Mouse (Mus musculus) embryo, embryonic 10 days (tissue): ENCODE results near the gene Hirip3.
"Not testable (repeated sequence)": the region's sequence is repeated elsewhere in the genome, so short reads cannot be mapped to it uniquely, and the experiment has no call there.

Source experiments
- DNase-seq: peaks from one replicate; pipeline ENCODE4 v3.0.0-alpha.2; 2015; ENCODE audit warnings: low spot score

Hirip3 gene

GRCm38 (mm10) chr7:126855641-126856040, 6.1 kb upstream of the Hirip3 start:
- no peak for DNase-seq

DNA sequence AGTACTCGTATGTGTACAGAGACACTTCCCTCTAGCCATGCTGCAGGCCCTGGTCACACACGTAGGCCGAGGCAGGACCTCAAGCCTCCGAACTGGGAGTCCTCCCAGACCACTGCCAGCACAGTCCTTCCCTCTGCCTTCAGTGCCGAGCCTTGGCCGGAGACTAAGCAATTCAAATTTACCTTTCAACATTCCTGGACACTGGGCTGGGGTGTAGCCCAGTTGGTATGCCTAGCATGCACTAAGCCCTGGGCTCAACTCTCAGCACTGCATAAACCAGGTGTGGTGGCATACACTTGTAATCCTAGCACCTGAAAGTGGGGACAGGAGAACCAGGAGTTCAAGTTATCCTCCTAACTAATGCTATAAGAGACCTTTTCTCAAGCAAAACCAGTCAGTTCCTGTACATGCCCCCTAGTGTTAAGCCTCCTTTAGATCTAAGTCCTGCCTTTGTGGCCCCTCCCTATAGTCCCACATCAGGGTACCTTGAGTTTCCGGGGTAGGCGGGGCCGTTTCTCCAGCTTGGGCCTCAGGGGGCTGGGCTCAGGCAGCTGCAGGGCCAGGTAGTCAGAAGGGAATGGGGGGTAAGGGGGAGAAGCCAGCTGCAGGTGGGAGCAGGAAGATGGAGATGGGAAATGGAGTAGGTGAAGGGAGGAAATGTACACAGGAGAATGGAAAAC, 4.9 kb upstream of the Hirip3 start:
- no peak for DNase-seq

DNA sequence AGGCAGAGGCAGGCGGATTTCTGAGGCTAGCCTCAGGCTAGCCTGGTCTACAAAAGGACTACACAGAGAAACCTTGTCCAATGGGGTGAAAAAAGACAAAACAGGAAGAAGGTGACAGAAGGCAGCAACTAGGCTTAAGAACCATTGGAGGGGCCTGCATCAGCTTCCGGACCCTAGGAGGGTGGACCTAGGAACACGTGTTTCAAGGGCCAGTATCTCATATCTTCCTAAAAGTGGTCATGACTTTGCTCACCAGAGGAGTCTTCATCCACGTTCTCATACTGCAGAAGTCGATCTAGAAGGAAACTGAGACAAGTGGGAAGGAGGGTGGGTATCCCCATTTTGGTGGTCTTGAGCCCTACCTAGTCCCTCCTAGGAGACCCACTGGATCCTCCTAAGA, 785 bp upstream of the Hirip3 start:
- DNase-seq = no peak

- peak; percentile 99 for DNase-seq
Measured at GRCm38 (mm10) chr7:126862147-126862784, 494 bp downstream of the Hirip3 start, which contains the start of gene Ino80e. Gene Ino80e (minus strand): TSS chr7:126862377.

DNA sequence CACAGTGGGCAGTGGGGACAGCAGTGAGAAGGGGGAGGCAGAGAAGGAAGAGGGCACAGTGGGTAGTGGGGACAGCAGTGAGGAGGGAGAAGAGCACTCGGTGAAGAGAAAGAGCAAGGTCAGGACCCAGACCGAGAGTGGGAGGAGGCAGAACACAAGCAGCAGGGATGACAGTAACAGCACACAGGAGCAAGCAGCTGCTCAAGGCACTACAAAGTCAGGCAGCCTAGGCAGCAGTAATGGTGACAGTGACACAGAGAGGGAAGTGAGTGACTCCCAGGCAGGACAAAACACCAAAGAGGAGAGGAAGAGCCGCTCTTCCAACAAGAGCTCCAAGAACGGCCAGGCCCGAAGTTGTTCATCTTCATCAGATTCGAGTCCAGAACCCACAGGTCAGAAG, 2.0 kb downstream of the Hirip3 start:
- DNase-seq = no peak

DNA sequence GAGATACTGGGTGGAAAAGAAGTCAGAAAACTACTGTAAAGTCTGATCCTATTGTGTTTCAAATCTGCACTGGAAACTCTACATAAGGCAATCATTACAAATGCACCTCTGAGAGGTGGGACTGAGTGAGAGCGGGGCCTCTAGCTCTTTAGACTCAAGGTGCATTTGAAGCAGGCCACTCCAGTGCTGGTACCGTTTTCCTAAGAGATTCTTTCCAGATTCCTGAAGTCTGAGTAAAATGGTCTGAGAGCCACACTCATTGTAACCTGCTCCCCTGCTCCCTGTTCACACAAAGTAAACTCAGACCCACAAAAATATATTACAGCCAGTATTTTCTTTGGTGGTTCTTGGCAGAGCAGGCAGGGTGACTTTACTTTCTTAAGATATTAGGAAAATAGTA, 5.8 kb downstream of the Hirip3 start:
- DNase-seq = no peak

- no peak for DNase-seq
Measured at GRCm38 (mm10) chr7:126868003-126868402, 6.2 kb downstream of the Hirip3 start.

DNA sequence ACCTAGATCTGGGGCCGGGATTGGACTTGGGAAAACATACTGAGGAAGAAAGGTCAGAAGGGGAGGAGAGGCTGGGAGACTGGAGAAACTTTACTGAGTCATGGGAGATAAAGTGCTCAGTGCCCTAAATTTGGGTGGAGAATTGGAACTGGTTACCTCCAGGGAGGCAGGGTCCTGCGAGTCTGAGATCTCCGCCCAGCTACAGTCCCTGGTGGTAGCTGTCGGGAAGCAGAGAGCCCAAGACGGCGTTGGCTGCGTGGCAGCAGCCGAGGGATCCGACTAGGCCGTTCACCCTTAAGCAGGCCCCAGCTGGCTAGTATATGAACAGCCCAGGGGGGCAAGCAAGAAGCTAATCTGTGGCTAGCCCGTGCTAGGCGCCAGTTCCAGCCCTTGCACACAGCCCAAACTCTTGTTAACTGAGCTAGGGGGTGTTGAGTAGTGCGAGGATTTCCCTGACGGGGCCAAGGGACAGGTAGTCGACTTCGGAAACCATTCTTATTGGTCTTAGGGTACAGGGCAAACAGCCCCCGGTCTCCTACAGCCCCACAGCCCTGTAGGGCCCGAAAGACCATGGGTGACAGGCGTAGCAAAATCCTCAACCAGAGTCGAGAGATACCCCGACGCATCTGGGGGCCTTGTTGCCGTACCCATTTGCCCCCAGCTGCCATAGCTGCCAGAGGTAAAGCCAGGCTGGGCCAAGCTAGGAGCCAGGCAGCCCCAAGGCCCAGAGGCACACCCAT, 8.2 kb downstream of the Hirip3 start:
- DNase-seq = no peak

- no peak for DNase-seq
Measured at GRCm38 (mm10) chr7:126870520-126870891, 8.7 kb downstream of the Hirip3 start.

DNA sequence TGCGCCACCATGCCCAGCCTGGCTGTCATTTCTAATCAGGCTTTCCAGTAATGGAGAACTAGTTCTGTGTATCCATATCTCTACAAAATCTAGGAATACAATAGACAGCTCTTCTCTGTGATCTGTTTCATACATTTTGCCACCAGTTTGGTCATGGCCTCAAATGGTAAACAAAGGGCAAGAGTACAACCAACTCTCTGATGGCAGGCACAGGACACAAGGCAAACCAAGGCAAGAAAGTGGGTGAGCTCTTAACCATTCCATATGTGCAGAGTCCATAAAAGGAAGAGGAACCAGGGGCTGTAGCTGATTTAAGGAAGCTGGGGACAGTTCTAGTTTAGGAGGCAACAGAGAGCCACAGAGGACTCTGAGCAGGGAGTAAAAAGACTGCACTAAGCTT, 15.5 kb downstream of the Hirip3 start:
- DNase-seq = no peak

DNA sequence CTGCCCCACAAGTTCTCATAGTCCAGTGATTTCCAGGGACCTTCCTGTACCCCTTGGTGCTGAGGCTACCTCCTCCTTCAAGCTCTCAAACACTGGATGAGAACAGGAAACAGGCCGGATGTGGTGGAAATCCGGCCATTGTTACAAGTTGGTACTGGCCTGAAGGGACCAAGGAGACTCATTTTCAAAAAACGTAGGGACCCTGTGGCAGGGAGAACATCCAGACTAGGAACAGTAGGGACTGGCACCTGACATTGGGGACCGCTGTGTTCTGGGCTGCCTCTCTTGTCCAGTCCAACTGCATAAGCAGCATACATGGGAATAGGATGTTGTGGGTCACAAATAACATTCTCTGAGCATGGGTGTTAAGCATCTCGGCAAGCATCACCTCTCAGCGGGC, 19.3 kb downstream of the Hirip3 start:
- DNase-seq = peak; percentile 30

- DNase-seq = peak; percentile 45
Measured at GRCm38 (mm10) chr7:126883731-126884181, 22.0 kb downstream of the Hirip3 start.

GRCm38 (mm10) chr7:126884286-126885164, 22.8 kb downstream of the Hirip3 start, which contains the start of gene Taok2:
Gene Taok2 (minus strand): TSS chr7:126884703.
- peak; percentile 98 for DNase-seq

- no peak for DNase-seq
Measured at GRCm38 (mm10) chr7:126887281-126887680, 25.5 kb downstream of the Hirip3 start.

DNA sequence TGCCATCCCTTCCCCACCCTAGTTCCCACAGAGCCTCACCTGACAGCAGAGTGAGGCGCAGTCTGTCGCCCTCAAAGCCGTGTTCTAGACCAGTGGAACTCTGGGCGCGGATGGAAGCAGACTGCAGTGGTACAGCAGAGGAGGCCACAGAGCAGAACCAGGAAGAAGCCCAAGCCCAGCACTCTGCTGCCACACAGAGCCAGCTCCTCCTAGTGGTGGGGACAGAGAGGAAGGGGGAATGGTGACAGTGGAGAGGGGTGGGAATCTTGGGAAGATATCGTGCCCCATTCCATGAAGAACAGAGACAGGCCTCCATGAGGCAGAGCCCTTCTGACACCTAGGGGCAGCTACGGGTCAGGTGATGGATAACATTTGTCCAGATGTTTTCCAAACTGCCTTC, 27.1 kb downstream of the Hirip3 start:
- peak; percentile 35 for DNase-seq

GRCm38 (mm10) chr7:126896912-126897311, 35.1 kb downstream of the Hirip3 start:
- DNase-seq = no peak

- no peak for DNase-seq
Measured at GRCm38 (mm10) chr7:126897390-126898101, 35.8 kb downstream of the Hirip3 start.

- peak; percentile 96 for DNase-seq
Measured at GRCm38 (mm10) chr7:126898102-126898990, 36.6 kb downstream of the Hirip3 start.

DNA sequence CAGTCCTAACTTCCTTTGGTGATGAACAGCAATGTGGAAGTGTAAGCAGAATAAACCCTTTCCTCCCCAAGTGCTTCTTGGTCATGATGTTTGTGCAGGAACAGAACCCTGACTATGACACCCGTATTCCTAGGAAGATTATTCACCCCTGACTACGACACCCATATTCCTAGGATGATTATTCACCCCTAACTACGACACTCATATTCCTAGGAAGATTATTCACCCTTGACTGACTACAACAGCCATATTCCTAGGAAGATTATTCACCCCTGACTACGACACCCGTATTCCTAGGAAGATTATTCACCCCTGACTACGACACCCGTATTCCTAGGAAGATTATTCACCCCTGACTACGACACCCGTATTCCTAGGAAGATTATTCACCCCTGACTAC, 38.0 kb downstream of the Hirip3 start:
- not testable (repeated sequence) for DNase-seq

GRCm38 (mm10) chr7:126905590-126905989, 43.8 kb downstream of the Hirip3 start:
- DNase-seq = no peak
